Mouse (Mus musculus): ENCODE measurements around the gene Nras.
A peak's percentile ranks its signal among the peaks of the same experiment; 100 is the strongest.

Nras gene

GRCm38 (mm10) chr3:103058207-103059157 lies at the start of gene Nras:
TSS of gene Nras (plus strand) at chr3:103058285.
- DNase-seq, result peak; percentile 98

- no peak for DNase-seq
These were observed 40.7 kb upstream of the Nras start for GRCm38 (mm10) chr3:103017350-103017749.

- DNase-seq, result no peak
These were observed 38.6 kb upstream of the Nras start for GRCm38 (mm10) chr3:103019462-103019861.

GRCm38 (mm10) chr3:103020249-103020942 lies 37.7 kb upstream of the Nras start, which contains the start of gene Csde1:
TSS of gene Csde1 (plus strand) at chr3:103020426.
- DNase-seq, result peak; percentile 100

- peak; percentile 96 for DNase-seq
These were observed 37.0 kb upstream of the Nras start for GRCm38 (mm10) chr3:103020943-103021638.

GRCm38 (mm10) chr3:103026174-103026573 lies 31.9 kb upstream of the Nras start:
- DNase-seq, result no peak

- no peak for DNase-seq
These were observed 17.8 kb upstream of the Nras start for GRCm38 (mm10) chr3:103040285-103040684.

GRCm38 (mm10) chr3:103040861-103041379 lies 17.2 kb upstream of the Nras start:
- no peak for DNase-seq

GRCm38 (mm10) chr3:103056016-103056595 lies 2.0 kb upstream of the Nras start:
- no peak for DNase-seq

GRCm38 (mm10) chr3:103057752-103058151 lies 333 bp upstream of the Nras start:
- DNase-seq, result no peak

GRCm38 (mm10) chr3:103066927-103067326 lies 8.8 kb downstream of the Nras start:
- no peak for DNase-seq

- no peak for DNase-seq
These were observed 10.9 kb downstream of the Nras start for GRCm38 (mm10) chr3:103068971-103069370.

GRCm38 (mm10) chr3:103073771-103074170 lies 15.7 kb downstream of the Nras start, which contains the start of gene Ampd1:
TSS of gene Ampd1 (plus strand) at chr3:103074014.
- DNase-seq, result no peak

GRCm38 (mm10) chr3:103075871-103076270 lies 17.8 kb downstream of the Nras start:
- DNase-seq, result no peak

GRCm38 (mm10) chr3:103076476-103076875 lies 18.4 kb downstream of the Nras start:
- DNase-seq, result no peak

- no peak for DNase-seq
These were observed 21.2 kb downstream of the Nras start for GRCm38 (mm10) chr3:103079301-103079700.

GRCm38 (mm10) chr3:103081051-103081450 lies 23.0 kb downstream of the Nras start:
- no peak for DNase-seq

GRCm38 (mm10) chr3:103081861-103082453 lies 23.9 kb downstream of the Nras start:
- no peak for DNase-seq

- no peak for DNase-seq
These were observed 24.7 kb downstream of the Nras start for GRCm38 (mm10) chr3:103082761-103083160.

GRCm38 (mm10) chr3:103085986-103086385 lies 27.9 kb downstream of the Nras start:
- DNase-seq, result no peak

GRCm38 (mm10) chr3:103091753-103092152 lies 33.7 kb downstream of the Nras start:
- no peak for DNase-seq

- no peak for DNase-seq
These were observed 40.6 kb downstream of the Nras start for GRCm38 (mm10) chr3:103098662-103099061.
